Mouse (Mus musculus): ENCODE results near the gene Ccr5. TPM values are rescaled to one million over a fixed set of nuclear protein-coding genes. Genes with fewer than 3 reads are reported as not detected.
"Not testable (repeated sequence)": the region's sequence is repeated elsewhere in the genome, so short reads cannot be mapped to it uniquely, and the experiment has no call there.

Gene Ccr5
- polyA plus RNA-seq, 1 experiment from 2014 or later, result 1.5 TPM

- 79% methylated on average over 1 of the region's 1 CpGs for WGBS
- H3K36me3 ChIP-seq, result no peaks in the 10 kb centered on the region
- no peaks in the 10 kb centered on the region for H3K9me3 ChIP-seq
- H3K27ac ChIP-seq, result no peak overlapping the region
- H3K27me3 ChIP-seq, result no peaks in the 10 kb centered on the region
- no peak overlapping the region for H3K4me3 ChIP-seq
- no peak overlapping the region for H3K9ac ChIP-seq
- H3K4me1 ChIP-seq, result no peaks in the 10 kb centered on the region
- H3K4me2 ChIP-seq, result no peak overlapping the region
- no peak for ATAC-seq (ENCODE audit: borderline replicate concordance, extremely low read depth, low FRiP score, low TSS enrichment)
Observed at GRCm38 (mm10) chr9:124112591-124113239, 8.6 kb upstream of the Ccr5 start.

GRCm38 (mm10) chr9:124113777-124114176, 7.6 kb upstream of the Ccr5 start:
- H3K4me3 ChIP-seq, result no peak overlapping the region
- no peaks in the 10 kb centered on the region for H3K36me3 ChIP-seq
- H3K27me3 ChIP-seq, result no peaks in the 10 kb centered on the region
- no peak overlapping the region for H3K4me2 ChIP-seq
- H3K27ac ChIP-seq, result no peak overlapping the region
- no peaks in the 10 kb centered on the region for H3K4me1 ChIP-seq
- no peak overlapping the region for H3K9ac ChIP-seq
- no peak for ATAC-seq (ENCODE audit: borderline replicate concordance, extremely low read depth, low FRiP score, low TSS enrichment)
- no peaks in the 10 kb centered on the region for H3K9me3 ChIP-seq
- WGBS, result 68% methylated on average over 1 of the region's 1 CpGs

GRCm38 (mm10) chr9:124118489-124118888, 2.9 kb upstream of the Ccr5 start:
- H3K4me1 ChIP-seq, result no peaks in the 10 kb centered on the region
- no peaks in the 10 kb centered on the region for H3K36me3 ChIP-seq
- WGBS, result 94% methylated on average over 1 of the region's 1 CpGs
- H3K4me2 ChIP-seq, result no peak overlapping the region
- no peaks in the 10 kb centered on the region for H3K27me3 ChIP-seq
- no peaks in the 10 kb centered on the region for H3K9me3 ChIP-seq
- no peak overlapping the region for H3K27ac ChIP-seq
- no peak for ATAC-seq (ENCODE audit: borderline replicate concordance, extremely low read depth, low FRiP score, low TSS enrichment)
- H3K9ac ChIP-seq, result no peak overlapping the region
- no peak overlapping the region for H3K4me3 ChIP-seq

GRCm38 (mm10) chr9:124125576-124125975, 4.2 kb downstream of the Ccr5 start:
- no peak for ATAC-seq (ENCODE audit: borderline replicate concordance, extremely low read depth, low FRiP score, low TSS enrichment)
- no peak overlapping the region for H3K4me2 ChIP-seq
- H3K9ac ChIP-seq, result no peak overlapping the region
- H3K9me3 ChIP-seq, result no peaks in the 10 kb centered on the region
- no peaks in the 10 kb centered on the region for H3K36me3 ChIP-seq
- 0 out of 2 replicates have a peak, but pooled peaks cover 5% of the 10 kb centered on the region for H3K4me1 ChIP-seq
- H3K4me3 ChIP-seq, result no peak overlapping the region
- no peak overlapping the region for H3K27ac ChIP-seq
- H3K27me3 ChIP-seq, result no peaks in the 10 kb centered on the region
- WGBS, result 81% methylated on average over 11 of the region's 11 CpGs

GRCm38 (mm10) chr9:124126373-124126772, 5.0 kb downstream of the Ccr5 start:
- peak; percentile 65; the same call in 1 of the 2 replicates for ATAC-seq (ENCODE audit: borderline replicate concordance, extremely low read depth, low FRiP score, low TSS enrichment)
- no peak overlapping the region for H3K4me3 ChIP-seq
- WGBS, result 23% methylated on average over 5 of the region's 5 CpGs
- H3K9me3 ChIP-seq, result no peaks in the 10 kb centered on the region
- H3K27me3 ChIP-seq, result no peaks in the 10 kb centered on the region
- 0 out of 2 replicates have a peak, but pooled peaks cover 5% of the 10 kb centered on the region for H3K4me1 ChIP-seq
- no peaks in the 10 kb centered on the region for H3K36me3 ChIP-seq
- H3K27ac ChIP-seq, result peak overlapping the region; percentile 7; the same call in 1 of the 2 replicates
- H3K9ac ChIP-seq, result no peak overlapping the region
- H3K4me2 ChIP-seq, result no peak overlapping the region

GRCm38 (mm10) chr9:124127412-124127811, 6.1 kb downstream of the Ccr5 start:
- no peaks in the 10 kb centered on the region for H3K27me3 ChIP-seq
- no peak overlapping the region for H3K4me2 ChIP-seq
- no peak overlapping the region for H3K4me3 ChIP-seq
- H3K9me3 ChIP-seq, result no peaks in the 10 kb centered on the region
- 0 out of 2 replicates have a peak, but pooled peaks cover 5% of the 10 kb centered on the region for H3K4me1 ChIP-seq
- H3K9ac ChIP-seq, result no peak overlapping the region
- no peak for ATAC-seq (ENCODE audit: borderline replicate concordance, extremely low read depth, low FRiP score, low TSS enrichment)
- no peaks in the 10 kb centered on the region for H3K36me3 ChIP-seq
- 28% methylated on average over 4 of the region's 4 CpGs for WGBS
- peak overlapping the region; percentile 33; the same call in 1 of the 2 replicates for H3K27ac ChIP-seq

GRCm38 (mm10) chr9:124128379-124128778, 7.0 kb downstream of the Ccr5 start:
- WGBS, result 4% methylated on average over 1 of the region's 1 CpGs
- Histone ChIP-seq H3K27ac (no peak overlapping the region), H3K36me3 (no peaks in the 10 kb centered on the region), H3K27me3 (no peaks in the 10 kb centered on the region), H3K4me1 (0 out of 2 replicates have a peak, but pooled peaks cover 5% of the 10 kb centered on the region), H3K9me3 (no peaks in the 10 kb centered on the region), H3K4me3 (no peak overlapping the region), H3K4me2 (no peak overlapping the region), H3K9ac (no peak overlapping the region)
- peak; percentile 27; the same call in 1 of the 2 replicates for ATAC-seq (ENCODE audit: borderline replicate concordance, extremely low read depth, low FRiP score, low TSS enrichment)

- H3K36me3 ChIP-seq; H3K9ac ChIP-seq; H3K4me3 ChIP-seq; H3K27me3 ChIP-seq; H3K4me2 ChIP-seq; ATAC-seq (ENCODE audit: borderline replicate concordance, extremely low read depth, low FRiP score, low TSS enrichment); H3K27ac ChIP-seq; H3K4me1 ChIP-seq; H3K9me3 ChIP-seq: not testable (repeated sequence)
- WGBS, result 56% methylated on average over 2 of the region's 2 CpGs
Observed at GRCm38 (mm10) chr9:124132899-124133298, 11.6 kb downstream of the Ccr5 start.

- ATAC-seq (ENCODE audit: borderline replicate concordance, extremely low read depth, low FRiP score, low TSS enrichment); H3K9me3 ChIP-seq; H3K4me2 ChIP-seq; H3K36me3 ChIP-seq; H3K27me3 ChIP-seq; H3K4me3 ChIP-seq; H3K27ac ChIP-seq; H3K9ac ChIP-seq; H3K4me1 ChIP-seq: not testable (repeated sequence)
- 66% methylated on average over 1 of the region's 1 CpGs for WGBS
Observed at GRCm38 (mm10) chr9:124134919-124135318, 13.6 kb downstream of the Ccr5 start.

- H3K9me3 ChIP-seq, result no peaks in the 10 kb centered on the region
- H3K27ac ChIP-seq, result peak overlapping the region; percentile 69
- no peaks in the 10 kb centered on the region for H3K27me3 ChIP-seq
- H3K4me3 ChIP-seq, result no peak overlapping the region
- H3K9ac ChIP-seq, result no peak overlapping the region
- H3K4me1 ChIP-seq, result no peaks in the 10 kb centered on the region
- no peaks in the 10 kb centered on the region for H3K36me3 ChIP-seq
- no peak overlapping the region for H3K4me2 ChIP-seq
- ATAC-seq (ENCODE audit: borderline replicate concordance, extremely low read depth, low FRiP score, low TSS enrichment), result no peak
- 43% methylated on average over 11 of the region's 11 CpGs for WGBS
Observed at GRCm38 (mm10) chr9:124137619-124138018, 16.3 kb downstream of the Ccr5 start.

- Histone ChIP-seq H3K27ac (peak overlapping the region; percentile 86), H3K9ac (no peak overlapping the region), H3K9me3 (no peaks in the 10 kb centered on the region), H3K36me3 (no peaks in the 10 kb centered on the region), H3K4me3 (no peak overlapping the region), H3K27me3 (no peaks in the 10 kb centered on the region), H3K4me1 (no peaks in the 10 kb centered on the region), H3K4me2 (no peak overlapping the region; the same call in 1 of the 2 replicates)
- WGBS, result 25% methylated on average over 4 of the region's 4 CpGs
- peak; percentile 78 for ATAC-seq (ENCODE audit: borderline replicate concordance, extremely low read depth, low FRiP score, low TSS enrichment)
Observed at GRCm38 (mm10) chr9:124138055-124138775, 16.9 kb downstream of the Ccr5 start.

- H3K27ac ChIP-seq, result no peak overlapping the region
- H3K27me3 ChIP-seq, result no peaks in the 10 kb centered on the region
- no peaks in the 10 kb centered on the region for H3K36me3 ChIP-seq
- H3K4me3 ChIP-seq, result no peak overlapping the region
- 79% methylated on average over 1 of the region's 1 CpGs for WGBS
- H3K9me3 ChIP-seq, result no peaks in the 10 kb centered on the region
- no peak overlapping the region for H3K9ac ChIP-seq
- no peaks in the 10 kb centered on the region for H3K4me1 ChIP-seq
- no peak overlapping the region for H3K4me2 ChIP-seq
- ATAC-seq (ENCODE audit: borderline replicate concordance, extremely low read depth, low FRiP score, low TSS enrichment), result no peak
Observed at GRCm38 (mm10) chr9:124143678-124144077, 22.3 kb downstream of the Ccr5 start.
